Mouse (Mus musculus): ENCODE measurements around the gene Tmem150c.

Gene Tmem150c

DNA sequence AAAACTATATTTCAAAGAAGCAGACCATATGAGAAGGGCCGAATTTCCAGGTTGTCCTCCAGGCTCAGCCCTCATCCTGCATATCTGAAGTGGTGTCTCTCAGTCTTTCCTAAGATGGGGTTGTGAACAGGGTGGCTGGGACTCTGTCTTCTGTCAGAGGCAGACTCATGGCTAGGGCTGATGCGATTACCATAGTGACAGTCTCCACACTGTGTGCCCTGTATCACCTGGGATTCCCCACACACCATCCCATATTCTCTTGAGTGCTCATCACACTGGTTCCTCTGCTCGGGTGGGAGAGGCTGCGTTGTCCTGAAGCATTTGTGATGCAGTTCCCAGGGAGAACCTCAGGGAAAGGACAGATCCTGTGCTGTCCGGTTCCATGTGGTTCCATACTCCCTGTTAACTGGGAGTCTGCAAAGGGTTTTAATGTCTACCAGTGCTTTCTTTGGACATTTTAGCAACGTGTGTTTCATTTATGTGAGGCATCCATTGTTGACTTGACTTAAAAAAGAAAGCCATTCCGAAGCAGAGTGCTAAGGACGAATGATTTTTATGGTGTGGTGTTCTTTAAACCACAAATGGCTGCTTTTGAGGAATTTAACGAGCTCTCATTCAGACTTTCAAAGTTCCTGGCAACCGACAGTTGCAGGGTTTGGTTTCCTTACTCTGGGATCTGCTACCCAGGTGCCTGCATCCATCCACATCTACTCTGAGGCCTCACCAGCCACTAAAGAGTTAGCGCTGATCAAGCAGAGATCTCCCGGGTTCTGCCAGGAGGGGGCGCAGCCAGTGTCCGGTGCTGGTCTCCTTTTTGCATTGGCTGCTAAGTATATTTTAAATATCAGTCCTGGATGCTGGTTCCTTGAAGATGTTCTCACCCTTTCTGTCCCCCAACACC, 7.2 kb upstream of the Tmem150c start:
- peak; percentile 9 for DNase-seq (ENCODE audit: low read depth)

DNA sequence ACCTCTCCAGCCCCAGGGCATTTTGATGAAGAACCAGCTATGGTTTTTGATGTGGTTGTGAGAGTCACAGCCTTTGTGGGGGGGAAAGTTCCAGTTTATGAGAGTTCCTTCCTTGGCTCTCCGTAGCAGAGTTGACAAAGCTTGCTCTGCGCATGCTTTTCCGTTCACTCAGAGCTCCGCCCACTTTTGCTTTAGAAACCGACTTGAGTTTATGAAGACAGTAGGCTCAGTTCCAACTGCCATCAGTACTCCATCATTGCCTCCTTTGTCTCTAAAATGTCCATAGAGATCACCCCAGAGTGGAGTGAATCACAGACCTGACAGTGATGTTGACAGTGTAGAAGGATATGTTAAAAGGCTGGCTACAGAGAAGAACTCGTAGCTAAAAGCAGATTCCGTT, 3.8 kb upstream of the Tmem150c start:
- no peak for DNase-seq (ENCODE audit: low read depth)

DNA sequence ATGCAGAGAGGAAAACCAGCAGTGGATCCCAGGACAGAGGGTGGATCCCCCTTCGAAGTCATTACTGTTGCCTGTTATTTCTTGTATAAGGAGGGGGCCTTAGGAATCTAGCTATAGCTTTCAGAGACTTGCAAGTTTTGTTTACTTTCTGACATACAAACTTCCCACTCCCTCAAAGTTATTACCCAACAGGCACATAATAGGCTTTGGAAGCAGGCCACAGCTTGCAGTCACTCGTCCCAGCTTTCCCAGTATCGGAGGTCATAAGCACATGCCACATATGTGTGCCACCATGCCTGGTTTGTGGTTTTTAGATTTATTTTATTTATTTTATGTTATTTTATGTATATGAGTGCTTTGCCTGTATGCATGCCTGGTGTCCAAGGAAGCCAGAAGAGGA, 3.2 kb upstream of the Tmem150c start:
- no peak for DNase-seq (ENCODE audit: low read depth)

DNA sequence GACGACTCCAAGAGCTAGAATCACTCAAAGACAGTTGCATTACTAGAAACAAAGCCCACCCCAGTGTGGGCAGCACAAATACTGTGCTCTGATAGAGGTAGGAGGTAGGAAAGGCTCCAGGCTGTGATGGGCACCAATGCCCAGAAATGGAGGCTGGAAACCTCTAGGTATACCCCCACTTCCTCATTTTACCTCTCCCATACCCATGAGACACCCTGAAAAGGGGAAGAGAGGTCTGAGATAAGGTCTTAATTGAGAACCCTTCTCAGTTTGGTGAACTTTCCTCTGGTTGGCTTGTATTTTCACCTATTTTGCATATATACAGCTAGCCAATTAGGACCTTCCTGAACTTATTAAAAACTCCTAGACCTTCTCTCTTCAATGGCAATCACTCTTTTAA, 2.4 kb upstream of the Tmem150c start:
- DNase-seq (ENCODE audit: low read depth) = no peak

DNA sequence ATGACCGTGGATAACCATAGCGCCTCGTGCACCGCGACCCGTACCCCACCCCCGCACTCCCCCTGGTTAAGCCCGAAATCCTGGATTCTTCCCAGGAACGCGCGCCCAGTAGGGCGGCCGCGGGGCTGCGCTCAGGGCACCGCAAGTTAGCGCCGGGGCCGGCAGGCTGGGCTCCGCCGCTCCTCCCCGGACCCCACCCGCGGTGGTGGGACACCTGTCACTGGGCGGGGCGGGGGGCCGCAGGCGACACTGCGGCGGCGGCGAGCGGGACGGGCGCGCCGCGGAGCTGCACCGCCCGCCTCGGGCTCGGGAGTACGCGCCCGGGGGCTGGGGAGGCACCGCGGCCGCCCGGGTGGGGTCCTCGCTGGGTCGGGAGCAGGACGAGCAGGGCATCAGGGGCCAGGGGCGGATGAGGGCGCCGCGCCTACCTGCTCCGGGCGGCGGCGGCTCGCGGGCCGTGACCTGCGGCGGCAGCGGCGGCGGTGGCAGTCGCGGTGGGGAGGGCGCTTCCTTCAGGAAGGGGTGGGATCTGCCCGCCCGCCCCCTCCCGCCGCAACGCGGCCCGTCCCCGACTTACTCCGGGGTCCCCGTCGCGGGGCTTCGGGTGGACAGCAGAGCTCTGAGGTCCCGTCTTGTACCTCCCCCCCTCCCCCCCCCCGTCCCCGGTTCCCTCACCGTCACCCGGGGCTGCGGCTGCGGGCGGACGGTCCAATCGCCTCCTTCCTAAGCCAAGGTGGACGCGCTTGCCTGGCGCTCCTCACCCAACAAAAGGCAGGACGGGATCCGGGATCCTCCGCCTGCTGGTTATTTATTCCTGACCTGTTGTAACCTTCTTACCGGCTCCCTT, 594 bp downstream of the Tmem150c start:
- no peak for DNase-seq (ENCODE audit: low read depth)

DNA sequence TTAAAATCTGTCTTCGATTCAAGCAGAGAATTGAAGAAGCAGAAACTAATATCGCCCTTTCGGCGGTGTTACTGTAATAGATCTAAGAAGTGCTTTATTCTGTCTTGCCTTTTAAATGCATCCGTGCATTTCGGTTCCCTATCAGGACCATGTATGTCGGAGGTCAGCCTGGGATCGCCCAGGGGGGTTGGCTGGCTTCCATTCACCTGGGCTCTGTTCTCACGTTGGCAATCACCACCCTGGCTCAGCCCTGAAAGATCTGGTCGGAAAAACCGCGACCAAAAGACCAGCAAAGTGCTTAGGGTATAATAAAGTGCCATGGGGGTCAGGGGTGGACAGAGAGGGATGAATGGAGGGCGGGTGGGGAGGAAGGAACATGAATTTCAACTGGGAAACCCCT, 1.3 kb downstream of the Tmem150c start:
- DNase-seq (ENCODE audit: low read depth) = no peak

DNA sequence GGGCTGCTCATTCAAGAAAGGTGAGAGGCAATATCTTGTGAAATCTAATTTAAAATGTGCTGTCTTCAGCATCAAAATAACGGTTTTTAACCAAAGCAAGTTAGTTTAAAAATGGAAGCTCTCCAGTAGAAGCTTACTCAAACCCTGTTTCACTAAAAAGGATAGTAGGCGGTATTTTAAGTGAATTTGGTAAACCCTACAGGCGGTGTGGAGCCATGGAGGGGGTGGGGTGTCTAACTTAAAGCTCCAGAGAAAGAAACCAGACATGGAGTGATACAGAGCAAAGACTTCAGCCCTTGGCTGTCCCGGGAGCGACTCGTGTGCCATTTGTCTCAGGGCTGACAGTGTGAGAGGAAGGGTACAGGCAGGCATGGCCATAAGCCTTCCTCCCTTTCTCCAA, 4.0 kb downstream of the Tmem150c start:
- DNase-seq (ENCODE audit: low read depth) = no peak

DNA sequence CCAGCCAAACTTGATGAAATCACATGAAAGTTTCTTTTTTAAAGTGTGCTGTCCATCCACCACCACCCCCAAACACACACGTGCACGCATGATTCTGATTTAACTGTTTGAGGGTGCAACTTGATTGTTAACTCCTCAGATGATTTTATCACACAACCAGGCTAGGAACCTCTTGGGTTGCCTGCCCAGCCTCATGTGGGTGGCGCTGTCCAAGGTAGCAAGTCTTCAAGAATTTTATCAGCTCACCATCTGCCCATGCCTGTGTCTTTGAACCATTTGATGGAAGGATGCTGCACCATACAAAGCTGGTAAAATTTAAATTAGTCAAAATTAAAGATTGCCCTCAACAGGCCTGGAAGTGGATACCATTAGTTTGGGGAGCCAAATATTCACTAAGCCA, 9.6 kb downstream of the Tmem150c start:
- DNase-seq (ENCODE audit: low read depth) = no peak

DNA sequence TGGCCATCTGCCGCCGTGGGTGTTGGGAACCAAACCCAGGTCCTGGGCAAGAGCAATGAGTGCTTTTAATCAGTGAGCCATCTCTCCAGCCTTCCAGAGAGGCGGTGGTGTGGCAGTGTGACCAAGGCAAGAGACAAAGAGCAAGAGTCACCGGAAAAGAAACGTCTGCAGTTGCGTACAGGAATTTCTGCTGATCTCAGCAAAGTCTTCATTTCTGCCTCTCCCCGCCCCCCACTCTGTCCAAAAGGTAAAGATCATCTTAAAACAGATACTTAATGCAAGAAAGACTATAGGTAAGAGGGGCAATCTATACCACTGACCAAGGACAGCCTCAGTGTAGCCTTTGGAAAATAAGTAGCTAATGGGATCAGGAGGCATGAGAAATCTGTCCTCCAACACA, 14.8 kb downstream of the Tmem150c start:
- DNase-seq (ENCODE audit: low read depth) = no peak

DNA sequence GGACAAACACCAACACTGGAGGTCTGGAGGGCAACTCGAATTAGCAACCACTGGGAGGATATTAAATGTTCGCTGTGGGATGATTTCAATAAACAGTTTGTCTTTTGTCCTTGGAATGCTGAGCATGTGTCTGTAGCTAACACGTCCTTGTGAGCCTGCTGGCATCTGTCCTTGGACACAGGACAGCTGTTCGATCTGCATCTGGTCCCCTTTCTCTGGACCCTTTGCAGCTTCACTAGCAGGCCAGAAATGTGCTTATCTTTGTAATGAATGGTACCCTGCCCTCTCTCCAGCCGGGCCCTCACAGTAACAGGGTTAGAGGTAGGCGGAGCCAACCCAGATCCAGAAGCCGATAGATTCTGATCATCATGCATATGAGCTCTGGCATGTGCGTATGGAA, 32.3 kb downstream of the Tmem150c start:
- no peak for DNase-seq (ENCODE audit: low read depth)

DNA sequence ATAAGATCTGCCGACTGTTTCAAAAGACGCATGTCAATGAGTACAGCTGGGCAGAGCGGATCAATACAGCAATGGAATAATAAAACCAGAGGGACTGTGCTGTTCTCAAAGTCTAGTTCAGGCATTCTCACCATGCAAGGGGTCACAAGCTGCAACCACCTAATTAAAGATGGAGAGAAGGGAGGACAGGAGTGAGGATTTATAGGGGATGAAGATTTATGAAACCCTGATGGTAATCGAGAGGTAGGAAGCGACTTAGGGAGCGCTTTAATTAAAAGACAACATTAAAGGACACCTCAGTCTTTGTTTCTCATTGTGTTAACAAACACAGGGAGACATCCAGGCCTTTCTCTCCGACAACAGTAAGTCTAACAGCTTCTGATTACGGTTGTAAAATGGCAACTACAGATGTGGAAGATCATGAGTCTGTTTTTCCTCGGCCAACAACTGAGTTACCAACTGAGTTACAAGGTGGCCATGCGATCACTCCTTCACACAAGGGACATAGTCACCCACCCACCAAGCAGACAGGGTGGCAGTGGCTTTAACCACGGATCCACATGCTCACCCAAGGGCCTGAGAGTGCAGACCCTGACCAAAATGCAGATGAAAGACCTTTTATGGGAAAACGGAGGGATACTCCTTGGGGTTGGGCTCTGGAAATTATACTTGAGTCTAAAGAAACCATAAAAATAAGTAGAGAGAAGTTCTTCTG, 34.0 kb downstream of the Tmem150c start:
- no peak for DNase-seq (ENCODE audit: low read depth)

DNA sequence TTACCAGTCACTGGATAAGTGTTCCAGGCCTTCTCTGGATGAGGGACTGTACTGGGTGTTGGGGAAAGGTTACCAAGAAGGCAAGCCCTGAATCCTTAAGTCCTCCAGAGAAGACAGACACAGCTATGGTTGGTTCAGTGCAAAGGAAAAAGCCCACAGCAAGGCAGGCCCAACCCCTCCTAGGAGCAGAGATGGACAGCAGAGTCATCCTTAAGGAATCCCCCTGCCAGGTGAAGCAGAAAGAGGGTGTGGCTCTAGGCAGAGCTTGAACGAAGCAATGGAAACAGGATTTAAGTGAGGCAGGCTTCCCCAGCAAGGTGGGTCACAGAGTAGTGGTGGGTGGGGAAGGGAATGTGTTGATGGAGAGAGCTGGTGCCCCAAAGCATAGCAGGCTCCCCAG, 35.1 kb downstream of the Tmem150c start:
- DNase-seq (ENCODE audit: low read depth) = no peak

DNA sequence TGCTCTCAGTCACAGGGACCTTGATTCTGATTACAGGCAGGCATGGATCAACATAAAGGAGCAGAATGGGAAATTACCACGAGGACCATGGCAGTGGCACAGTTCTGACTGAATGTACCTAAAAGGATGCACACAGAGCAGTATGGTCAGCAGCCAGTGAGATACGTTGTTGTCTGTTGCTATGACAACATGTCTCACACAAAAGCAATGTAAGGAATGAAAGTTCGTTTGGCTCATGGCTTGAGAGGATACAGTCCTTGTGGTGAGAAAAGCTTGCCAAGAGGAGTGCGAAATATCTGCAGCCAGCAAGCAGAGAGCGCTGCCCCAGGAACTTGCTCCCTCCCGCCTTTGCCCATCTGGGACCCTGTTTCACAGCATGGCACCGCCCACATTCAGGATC, 36.3 kb downstream of the Tmem150c start:
- DNase-seq (ENCODE audit: low read depth) = no peak

DNA sequence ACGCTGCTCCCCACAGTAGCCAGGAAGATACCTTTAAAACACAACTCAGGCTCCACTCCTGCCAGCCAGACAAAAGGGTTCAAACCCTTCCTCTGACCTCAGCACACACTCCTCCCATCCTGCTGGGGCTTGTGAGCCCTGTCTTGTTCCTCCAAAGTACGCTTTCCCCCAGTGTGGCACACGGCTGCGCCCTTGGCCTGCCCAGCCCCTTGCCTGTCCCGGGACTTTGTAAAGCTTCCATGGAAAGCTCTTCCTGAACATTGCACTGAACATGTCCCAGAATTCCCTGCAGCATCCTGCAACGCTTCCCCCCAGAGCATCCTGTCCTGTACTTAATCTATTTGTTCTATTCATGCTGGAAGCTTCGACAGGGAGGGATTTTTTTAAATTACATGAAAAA, 38.4 kb downstream of the Tmem150c start:
- no peak for DNase-seq (ENCODE audit: low read depth)

DNA sequence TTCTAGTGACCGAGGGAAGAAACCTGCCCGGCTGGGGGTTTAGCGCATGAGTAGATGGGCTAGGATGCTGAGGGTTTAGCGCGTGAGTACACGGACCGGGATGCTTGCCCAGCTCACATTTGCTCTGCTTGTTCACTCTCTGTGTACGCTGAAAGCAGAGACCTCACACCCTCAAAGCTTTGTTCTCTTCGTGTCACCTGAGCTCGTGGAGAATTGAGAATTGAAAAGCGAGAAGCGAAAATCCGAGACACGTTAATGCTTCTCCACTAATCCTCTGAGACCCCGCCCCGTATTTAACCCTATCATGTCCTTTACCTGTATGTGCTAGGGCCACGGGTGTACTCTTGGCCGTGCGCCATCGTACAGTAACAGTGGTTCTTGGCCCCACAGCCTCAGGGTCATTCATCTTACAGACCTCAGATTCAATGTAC, 38.9 kb downstream of the Tmem150c start:
- DNase-seq (ENCODE audit: low read depth) = no peak

DNA sequence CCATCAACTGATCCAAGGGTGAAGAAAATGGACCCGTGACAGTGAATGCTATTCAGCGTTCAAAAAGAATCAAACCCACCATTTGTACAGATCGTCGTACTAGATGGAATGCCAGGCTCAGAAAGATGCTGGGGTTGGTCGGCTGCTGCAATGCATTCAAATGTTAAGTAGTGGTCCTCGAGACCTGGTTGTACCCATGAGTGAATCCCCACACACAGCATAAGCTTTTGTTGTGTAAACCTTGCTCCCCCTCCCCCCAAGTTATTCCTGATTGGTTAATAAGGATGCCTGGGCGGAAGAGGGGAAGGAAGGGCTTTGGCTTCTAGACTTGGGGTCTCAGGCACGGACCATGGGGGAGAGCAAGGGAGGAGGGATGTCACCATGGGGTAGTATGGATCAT, 40.3 kb downstream of the Tmem150c start:
- no peak for DNase-seq (ENCODE audit: low read depth)

DNA sequence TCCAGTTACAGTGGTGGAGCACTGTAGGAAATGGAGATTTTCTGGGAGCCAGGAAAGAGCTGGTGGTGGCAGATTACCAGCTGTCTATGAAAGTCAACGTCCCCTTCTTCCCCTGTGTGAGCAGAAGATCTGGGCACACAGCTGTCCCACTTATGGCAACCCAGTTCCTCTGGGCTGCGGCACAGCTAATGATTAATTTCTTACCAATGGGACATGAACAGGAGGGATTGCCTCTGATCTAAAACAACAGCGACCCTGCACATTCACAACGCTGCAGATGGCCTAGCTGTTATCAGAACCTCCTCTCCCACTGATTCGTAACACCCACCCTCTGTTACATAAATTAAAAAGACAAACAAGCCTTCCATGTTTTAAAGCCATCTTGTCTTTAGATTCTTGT, 46.2 kb downstream of the Tmem150c start:
- no peak for DNase-seq (ENCODE audit: low read depth)

DNA sequence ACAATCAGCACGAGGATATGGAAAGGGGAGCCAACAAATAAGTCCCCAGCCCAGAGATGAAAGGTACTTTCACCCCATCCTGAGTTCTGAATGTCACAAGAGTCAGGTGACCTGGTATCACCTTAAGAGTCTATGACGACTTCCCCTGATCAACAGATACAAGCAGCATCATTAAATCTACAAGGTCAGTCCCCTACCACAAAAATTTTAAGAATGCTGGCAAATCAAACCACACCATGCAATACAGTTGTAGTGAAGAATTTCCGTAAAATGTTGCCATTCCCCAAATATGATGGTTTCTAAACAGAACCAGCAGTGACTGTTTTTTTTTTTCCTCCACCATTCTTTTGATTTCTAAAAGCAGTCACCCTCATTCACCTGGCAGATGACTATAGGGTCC, 49.0 kb downstream of the Tmem150c start:
- DNase-seq (ENCODE audit: low read depth) = no peak

DNA sequence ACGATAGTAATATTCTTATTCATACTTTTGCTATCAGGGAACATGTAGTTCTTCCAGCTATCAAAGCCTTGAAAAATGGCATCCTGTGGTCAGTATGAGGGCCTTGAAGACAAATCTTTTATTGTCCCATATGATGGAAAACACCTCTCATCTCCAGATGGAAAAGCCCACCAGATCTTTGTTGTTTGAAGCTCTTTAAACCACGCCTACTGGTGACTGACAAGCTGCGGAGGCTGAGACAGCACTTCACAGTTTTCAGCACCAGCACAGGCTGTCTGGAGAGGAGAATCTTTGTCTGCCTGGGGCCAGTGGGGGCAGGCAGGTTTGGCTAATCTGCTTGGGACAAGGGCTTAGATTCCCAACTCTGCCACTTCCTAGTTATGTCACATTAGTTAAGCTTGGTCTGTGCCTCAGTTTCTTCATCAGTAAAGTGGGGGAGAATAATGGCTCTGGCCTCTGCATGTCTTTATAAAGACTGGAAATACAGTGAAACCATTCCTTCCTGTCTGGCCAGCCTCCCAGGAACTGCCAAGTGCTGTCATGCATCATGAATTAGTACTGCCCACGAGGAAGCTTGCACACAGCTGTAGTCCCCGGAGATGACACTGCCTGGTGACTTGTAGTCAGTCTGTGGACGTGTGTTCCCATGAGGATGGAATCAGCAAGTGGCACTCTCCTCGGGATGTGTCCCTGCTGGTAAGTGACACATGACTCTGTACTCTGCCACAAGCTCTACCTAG, 49.9 kb downstream of the Tmem150c start:
- no peak for DNase-seq (ENCODE audit: low read depth)

DNA sequence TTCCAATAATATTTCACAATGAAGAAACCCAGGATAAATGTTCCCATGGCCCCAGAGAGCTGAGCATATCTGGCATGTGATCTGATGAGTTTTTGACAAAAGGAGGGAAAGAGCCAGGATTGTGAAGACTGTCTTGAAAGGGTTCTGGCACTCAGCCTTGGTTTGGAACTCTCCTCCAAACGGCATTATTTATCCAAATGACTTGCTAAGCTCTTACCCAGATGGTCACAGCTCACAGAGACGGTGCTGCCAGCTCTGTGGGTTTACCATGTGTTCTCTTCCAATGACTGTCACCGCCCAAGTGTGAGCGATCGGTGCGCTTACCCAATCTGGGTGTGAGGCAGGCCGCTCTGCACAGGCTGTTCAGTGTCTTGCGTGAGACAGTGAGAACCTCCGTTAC, 50.7 kb downstream of the Tmem150c start:
- DNase-seq (ENCODE audit: low read depth) = no peak

DNA sequence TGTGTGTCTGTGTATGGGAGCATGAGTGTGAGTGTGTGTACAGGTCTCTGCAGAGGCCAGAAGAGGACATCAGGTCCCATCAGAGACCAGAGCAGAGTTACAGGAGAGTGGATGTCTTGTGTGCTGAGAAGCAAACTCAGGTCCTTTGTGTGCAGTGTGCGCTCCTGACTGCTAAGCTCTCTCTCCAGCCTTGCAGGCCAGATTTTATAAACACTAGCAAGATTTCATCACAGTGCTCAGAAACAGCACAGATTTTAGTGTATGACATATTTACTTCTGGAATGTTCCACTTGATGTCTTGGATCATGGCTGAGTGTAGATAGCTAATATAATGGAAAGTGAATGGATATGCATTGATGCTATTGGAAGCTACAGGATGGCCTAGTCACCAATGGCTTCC, 57.2 kb downstream of the Tmem150c start:
- DNase-seq (ENCODE audit: low read depth) = no peak

DNA sequence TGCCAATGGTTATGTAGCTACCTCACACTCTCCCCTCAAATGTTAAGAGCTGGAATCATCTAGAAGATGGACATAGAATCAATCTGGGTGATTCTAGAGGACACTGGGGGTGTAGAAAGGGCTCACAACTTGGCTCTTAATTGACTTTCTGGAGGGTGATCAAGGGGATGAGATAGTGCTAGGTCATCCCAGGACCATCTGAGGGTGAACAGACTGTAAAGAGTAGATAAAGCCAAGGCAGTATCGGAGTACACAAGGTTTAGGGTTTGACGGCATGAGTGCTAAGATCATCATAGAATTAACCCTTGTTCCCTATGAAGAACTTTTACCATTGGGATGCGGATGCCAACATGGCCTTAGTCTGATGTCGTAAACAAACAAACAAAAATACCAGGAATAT, 61.6 kb downstream of the Tmem150c start:
- no peak for DNase-seq (ENCODE audit: low read depth)

Measured in naive thymus-derived CD4-positive, alpha-beta T cell, adult 2 months (primary cell).